Mouse (Mus musculus): ENCODE data around the gene Lgr4. TPM values are rescaled to one million over a fixed set of nuclear protein-coding genes. Genes with fewer than 3 reads are reported as not detected.

Gene Lgr4
- polyA plus RNA-seq, 1 experiment from 2014 or later, result 8.3 TPM

DNA sequence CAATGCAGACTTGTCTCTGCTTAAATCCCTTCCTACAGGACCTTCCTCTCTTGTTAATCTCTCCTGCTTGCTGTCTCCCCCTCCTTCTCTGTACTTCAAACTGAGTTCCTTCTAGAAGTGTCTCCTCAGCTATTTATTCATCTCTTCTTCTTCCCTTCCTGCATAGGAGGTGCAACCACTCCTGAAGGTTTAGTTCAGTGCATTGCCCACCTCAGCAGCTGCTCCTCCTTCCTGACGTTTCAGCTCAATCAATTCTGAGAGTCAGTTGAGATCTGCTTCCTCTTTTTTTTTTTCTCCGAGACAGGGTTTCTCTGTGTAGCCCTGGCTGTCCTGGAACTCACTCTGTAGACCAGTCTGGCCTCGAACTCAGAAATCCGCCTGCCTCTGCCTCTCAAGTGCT lies 36.4 kb downstream of the Lgr4 start:
- no peak overlapping the region for H3K9ac ChIP-seq (replicated peaks)
- no peaks in the 10 kb centered on the region for H3K36me3 ChIP-seq
- ATAC-seq (ENCODE audit: low FRiP score), result peak; percentile 11; the same call in 1 of the 2 replicates
- no peaks in the 10 kb centered on the region for H3K9me3 ChIP-seq (replicated peaks)
- no peak overlapping the region for H3K4me2 ChIP-seq
- H3K27me3 ChIP-seq (replicated peaks), result no peaks in the 10 kb centered on the region
- 70% methylated on average over 4 of the region's 4 CpGs for WGBS
- no peak overlapping the region for H3K27ac ChIP-seq (replicated peaks)
- H3K4me1 ChIP-seq, result peaks cover 26% of the 10 kb centered on the region
- H3K4me3 ChIP-seq (replicated peaks), result no peak overlapping the region

DNA sequence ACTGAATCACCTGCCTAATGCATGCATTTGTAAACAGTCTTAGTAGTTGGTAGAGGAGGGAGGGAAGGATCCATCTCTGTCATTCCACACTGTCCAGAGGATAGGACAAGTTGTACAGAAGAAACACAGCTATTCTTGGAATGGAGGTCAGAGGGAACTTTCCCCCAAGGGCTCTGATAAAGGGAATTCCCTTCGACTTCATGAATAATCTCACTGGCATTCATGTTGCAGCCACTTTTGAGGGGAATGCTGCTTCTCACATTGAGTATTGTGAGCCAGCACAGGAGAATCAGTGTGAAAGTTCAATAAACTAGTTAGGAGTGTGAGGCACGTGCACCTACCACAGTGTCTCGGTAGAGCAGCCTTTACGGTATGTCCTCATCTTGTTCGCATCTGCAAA lies 37.6 kb downstream of the Lgr4 start:
- H3K9ac ChIP-seq (replicated peaks), result no peak overlapping the region
- no peak overlapping the region for H3K27ac ChIP-seq (replicated peaks)
- no peak overlapping the region for H3K4me3 ChIP-seq (replicated peaks)
- ATAC-seq (ENCODE audit: low FRiP score), result no peak
- 53% methylated on average over 5 of the region's 5 CpGs for WGBS
- H3K4me1 ChIP-seq, result peaks cover 35% of the 10 kb centered on the region
- no peaks in the 10 kb centered on the region for H3K9me3 ChIP-seq (replicated peaks)
- H3K4me2 ChIP-seq, result no peak overlapping the region
- H3K36me3 ChIP-seq, result no peaks in the 10 kb centered on the region
- no peaks in the 10 kb centered on the region for H3K27me3 ChIP-seq (replicated peaks)

DNA sequence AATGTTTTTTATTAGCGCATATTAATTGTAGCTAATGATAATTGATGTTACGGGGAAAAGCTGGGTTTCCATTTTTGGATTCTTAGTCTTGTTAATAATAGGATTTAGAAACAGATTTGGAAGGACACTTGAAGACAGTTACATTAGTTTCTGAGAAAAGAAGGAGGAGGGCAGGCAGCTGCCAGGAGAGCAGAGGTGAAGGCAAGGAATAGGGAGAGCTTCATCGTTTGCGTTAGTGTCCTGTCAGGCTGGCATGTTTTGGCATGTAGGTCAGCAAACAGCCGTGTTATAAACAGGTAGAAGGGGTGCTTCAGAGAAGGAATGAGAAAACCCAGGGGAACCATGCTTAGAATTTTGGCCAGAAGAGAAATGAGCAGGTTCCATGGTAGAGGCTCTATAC lies 38.5 kb downstream of the Lgr4 start:
- ATAC-seq (ENCODE audit: low FRiP score), result no peak
- no peaks in the 10 kb centered on the region for H3K36me3 ChIP-seq
- no peak overlapping the region for H3K27ac ChIP-seq (replicated peaks)
- H3K27me3 ChIP-seq (replicated peaks), result no peaks in the 10 kb centered on the region
- 83% methylated on average over 5 of the region's 5 CpGs for WGBS
- no peak overlapping the region for H3K9ac ChIP-seq (replicated peaks)
- no peaks in the 10 kb centered on the region for H3K9me3 ChIP-seq (replicated peaks)
- H3K4me3 ChIP-seq (replicated peaks), result no peak overlapping the region
- H3K4me2 ChIP-seq, result no peak overlapping the region
- H3K4me1 ChIP-seq, result peaks cover 38% of the 10 kb centered on the region

DNA sequence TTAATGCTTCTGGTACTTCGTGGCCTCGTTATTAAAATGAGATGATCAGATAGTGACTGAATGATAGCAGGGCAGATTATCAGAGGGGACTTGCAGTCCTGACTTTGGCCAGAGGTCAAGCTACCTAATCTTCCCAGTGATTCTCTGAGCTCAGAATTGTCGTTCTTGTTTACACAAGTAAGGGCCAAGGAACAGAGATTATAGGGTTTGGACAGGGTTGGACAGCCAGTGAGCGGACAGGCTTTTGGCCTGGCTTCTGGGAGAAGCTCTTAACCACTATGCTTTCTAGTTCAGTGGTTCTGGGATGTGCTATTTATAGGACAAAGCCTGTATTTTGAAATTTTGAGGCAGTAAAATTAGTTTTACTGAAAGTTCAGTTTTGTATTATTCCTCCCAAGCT lies 39.3 kb downstream of the Lgr4 start:
- Histone ChIP-seq H3K4me3 (replicated peaks) (no peak overlapping the region), H3K4me2 (no peak overlapping the region), H3K9me3 (replicated peaks) (no peaks in the 10 kb centered on the region), H3K9ac (replicated peaks) (no peak overlapping the region), H3K27me3 (replicated peaks) (no peaks in the 10 kb centered on the region), H3K27ac (replicated peaks) (no peak overlapping the region), H3K4me1 (peaks cover 40% of the 10 kb centered on the region), H3K36me3 (no peaks in the 10 kb centered on the region)
- 86% methylated on average over 4 of the region's 4 CpGs for WGBS
- no peak for ATAC-seq (ENCODE audit: low FRiP score)

DNA sequence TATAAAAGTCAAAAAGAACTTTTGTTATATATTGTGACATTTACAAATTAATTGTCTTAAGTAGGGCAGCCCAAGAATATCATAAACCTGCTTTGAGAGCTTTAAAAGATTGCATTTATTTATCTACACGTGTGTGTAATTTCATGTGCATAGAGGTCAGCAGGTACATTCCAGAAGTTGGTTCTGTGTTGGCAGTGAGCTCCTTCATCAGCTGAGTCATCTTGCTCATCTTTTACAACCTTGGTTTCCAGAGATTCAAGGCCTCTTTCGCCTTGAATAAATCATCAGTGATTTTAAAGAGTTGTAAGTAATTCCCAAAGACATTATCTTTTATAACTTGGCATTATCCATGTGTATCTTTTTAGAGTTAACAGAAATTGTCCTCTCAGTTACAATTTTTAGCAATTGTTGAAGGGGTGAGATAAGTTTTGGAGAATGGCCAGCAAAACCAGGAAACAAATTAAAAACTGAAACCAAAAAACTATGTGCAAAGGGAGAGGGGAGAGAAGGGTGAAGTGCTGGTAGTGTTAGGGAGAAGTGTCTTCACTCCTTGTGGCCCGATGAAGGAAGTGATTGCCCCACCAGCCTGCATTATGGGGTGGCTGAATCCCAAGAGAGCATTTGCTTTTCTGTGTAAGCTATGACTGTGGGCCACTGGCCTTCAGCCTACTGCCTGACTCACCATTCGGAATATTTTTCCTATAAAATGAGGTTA lies 41.4 kb downstream of the Lgr4 start:
- H3K4me3 ChIP-seq (replicated peaks), result no peak overlapping the region
- 54% methylated on average over 4 of the region's 4 CpGs for WGBS
- no peak overlapping the region for H3K9ac ChIP-seq (replicated peaks)
- ATAC-seq (ENCODE audit: low FRiP score), result no peak
- no peak overlapping the region for H3K27ac ChIP-seq (replicated peaks)
- no peak overlapping the region for H3K4me2 ChIP-seq
- no peaks in the 10 kb centered on the region for H3K36me3 ChIP-seq
- H3K27me3 ChIP-seq (replicated peaks), result no peaks in the 10 kb centered on the region
- peaks cover 24% of the 10 kb centered on the region for H3K4me1 ChIP-seq
- H3K9me3 ChIP-seq (replicated peaks), result no peaks in the 10 kb centered on the region

DNA sequence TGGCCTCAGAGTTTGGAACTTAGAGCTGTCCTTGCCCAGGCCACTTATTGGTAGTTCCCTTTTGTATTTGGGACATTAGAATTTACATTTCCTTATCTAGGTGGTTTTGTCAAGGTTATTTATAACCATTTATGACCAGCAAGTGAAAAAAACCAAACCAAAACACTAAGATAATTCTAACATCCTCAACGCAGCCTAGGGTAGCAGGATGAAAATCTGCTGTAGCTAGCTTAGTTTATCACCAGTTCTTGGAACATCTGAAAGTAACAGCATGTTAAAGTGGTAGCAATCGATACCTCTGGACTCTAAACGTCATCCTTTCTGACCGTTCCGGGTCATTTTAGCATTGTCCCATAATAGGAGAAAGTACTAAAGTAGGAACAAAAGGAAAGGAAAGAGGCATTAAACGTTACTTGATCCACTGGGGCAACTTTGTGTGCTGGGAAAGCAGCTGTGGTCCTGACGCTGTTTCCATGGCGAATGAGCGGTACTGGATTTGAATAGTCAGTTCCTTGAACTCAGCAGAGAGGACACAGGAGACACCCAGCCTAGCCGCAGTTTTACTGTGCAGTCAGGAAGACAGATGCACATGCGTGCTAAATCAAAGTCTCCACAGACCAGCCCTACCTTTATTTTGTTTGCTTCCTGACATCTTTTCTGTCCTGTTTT lies 42.1 kb downstream of the Lgr4 start:
- ATAC-seq (ENCODE audit: low FRiP score), result peak; percentile 40; the same call in 1 of the 2 replicates

DNA sequence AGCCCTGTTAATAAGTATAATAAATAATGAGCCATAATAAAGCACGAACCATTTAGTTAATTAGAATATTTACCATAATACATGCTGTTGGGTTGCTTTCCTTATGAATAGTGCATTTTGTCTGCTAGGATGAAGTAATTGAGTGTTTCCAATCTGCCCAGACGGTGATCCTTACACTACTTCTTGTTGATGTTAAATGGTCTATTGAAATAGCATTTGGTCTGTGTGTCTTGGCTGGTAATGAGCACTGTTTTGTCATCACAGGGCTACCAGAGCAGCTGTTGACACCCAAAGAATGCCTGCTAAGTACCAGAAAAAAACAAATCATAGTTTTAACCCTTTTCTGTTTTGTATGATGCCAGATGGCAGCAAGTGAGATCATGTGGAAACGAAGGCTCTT lies 42.8 kb downstream of the Lgr4 start:
- no peaks in the 10 kb centered on the region for H3K36me3 ChIP-seq
- no peak overlapping the region for H3K27ac ChIP-seq (replicated peaks)
- no peak overlapping the region for H3K4me3 ChIP-seq (replicated peaks)
- H3K9me3 ChIP-seq (replicated peaks), result no peaks in the 10 kb centered on the region
- H3K27me3 ChIP-seq (replicated peaks), result no peaks in the 10 kb centered on the region
- peak; percentile 60; the same call in 1 of the 2 replicates for ATAC-seq (ENCODE audit: low FRiP score)
- H3K9ac ChIP-seq (replicated peaks), result no peak overlapping the region
- peaks cover 17% of the 10 kb centered on the region for H3K4me1 ChIP-seq
- 17% methylated on average over 3 of the region's 3 CpGs for WGBS
- H3K4me2 ChIP-seq, result no peak overlapping the region

More for the DNA sequence above, 42.1 kb downstream of the Lgr4 start:
- Histone ChIP-seq H3K4me2 (peak overlapping the region; percentile 27), H3K4me1 (peaks cover 22% of the 10 kb centered on the region), H3K27me3 (replicated peaks) (no peaks in the 10 kb centered on the region), H3K9ac (replicated peaks) (no peak overlapping the region), H3K27ac (replicated peaks) (no peak overlapping the region), H3K36me3 (no peaks in the 10 kb centered on the region), H3K4me3 (replicated peaks) (no peak overlapping the region), H3K9me3 (replicated peaks) (no peaks in the 10 kb centered on the region)
- 13% methylated on average over 11 of the region's 11 CpGs for WGBS

DNA sequence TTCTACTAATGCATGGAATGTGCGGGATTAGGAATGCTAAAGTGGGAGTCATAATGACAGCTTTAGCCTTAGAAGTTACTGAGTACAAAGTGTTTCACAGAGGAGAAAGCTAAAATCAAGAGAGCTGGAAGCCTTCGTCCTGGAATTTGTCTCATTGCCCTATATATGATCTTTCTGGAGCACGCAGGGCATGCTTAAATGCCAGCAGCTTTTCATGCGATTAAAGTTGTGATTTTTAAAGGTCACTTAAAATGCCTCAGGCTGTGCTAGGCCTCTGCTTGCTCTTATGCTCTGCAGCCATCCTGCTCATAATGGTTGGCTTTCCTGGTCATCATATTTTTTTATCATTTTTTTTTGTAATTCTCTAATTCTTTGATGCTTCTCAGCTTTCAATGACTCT lies 43.7 kb downstream of the Lgr4 start:
- no peaks in the 10 kb centered on the region for H3K9me3 ChIP-seq (replicated peaks)
- peaks cover 17% of the 10 kb centered on the region for H3K4me1 ChIP-seq
- H3K36me3 ChIP-seq, result no peaks in the 10 kb centered on the region
- no peak for ATAC-seq (ENCODE audit: low FRiP score)
- no peaks in the 10 kb centered on the region for H3K27me3 ChIP-seq (replicated peaks)
- no peak overlapping the region for H3K4me2 ChIP-seq
- 57% methylated on average over 4 of the region's 4 CpGs for WGBS
- H3K27ac ChIP-seq (replicated peaks), result no peak overlapping the region
- no peak overlapping the region for H3K9ac ChIP-seq (replicated peaks)
- H3K4me3 ChIP-seq (replicated peaks), result no peak overlapping the region

DNA sequence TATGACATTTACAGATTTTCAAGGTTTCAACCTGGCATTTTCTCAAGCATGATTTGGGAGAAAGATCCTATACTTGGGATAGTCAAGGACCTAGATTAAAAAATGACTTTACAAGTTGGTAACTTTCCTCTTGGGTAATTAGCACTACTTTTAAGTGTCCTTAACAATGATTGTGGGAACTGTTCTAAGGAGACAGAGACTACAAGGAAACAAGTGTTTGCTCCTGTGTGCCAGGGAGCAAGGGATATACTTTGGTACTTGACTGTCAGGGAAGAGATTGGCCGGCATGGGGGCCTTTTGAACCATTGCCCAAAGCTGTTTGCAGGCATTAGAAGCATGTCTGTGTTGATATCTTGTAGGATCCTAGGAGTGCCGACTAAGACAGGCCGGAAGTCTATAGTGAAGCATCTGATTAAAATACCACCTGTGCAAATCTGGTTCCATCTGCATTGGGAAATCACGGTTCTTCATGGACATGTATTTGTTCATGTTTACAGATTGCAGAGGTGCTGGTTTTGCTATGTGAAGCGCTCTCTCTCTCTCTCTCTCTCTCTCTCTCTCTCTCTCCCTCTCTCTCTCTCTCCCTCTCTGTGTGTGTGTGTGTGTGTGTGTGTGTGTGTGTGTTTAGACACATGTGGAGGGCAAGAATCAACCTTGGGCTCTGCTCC lies 46.3 kb downstream of the Lgr4 start:
- WGBS, result 77% methylated on average over 5 of the region's 5 CpGs
- no peak overlapping the region for H3K27ac ChIP-seq (replicated peaks)

DNA sequence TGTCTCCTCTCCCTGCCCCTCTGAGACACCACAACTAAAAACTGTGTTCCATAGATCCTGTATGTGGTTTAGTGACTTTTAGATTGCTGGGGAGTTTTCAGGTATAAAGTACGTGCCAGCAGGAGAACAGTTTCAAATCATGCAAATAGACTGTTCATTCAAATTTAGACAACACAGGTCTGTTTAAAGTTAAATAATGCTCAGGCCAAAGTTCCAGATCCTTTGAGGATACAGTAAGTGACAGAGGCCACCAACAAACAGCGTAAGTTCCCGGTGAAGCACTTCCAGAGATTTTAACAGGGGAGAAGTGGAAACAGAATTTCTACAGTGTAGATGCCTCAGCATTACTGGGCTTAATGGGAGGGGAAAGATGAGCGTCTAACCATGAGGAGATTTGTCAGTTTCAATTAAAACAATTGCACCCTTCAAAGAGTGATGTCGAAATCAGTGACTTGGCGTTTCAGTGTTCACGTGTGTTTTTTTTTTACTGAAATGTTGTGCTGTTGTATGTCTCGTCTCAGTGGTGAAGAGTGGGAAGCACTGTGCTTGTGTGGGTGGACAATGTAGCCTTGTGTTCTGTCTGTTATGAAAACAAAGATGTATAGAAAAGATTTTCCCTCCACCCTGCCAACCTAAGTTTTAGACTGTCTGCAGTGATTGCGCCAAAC lies 48.4 kb downstream of the Lgr4 start:
- WGBS, result 81% methylated on average over 9 of the region's 9 CpGs

More for the DNA sequence above, 46.3 kb downstream of the Lgr4 start:
- Histone ChIP-seq H3K9me3 (replicated peaks) (no peaks in the 10 kb centered on the region), H3K36me3 (no peaks in the 10 kb centered on the region), H3K4me2 (no peak overlapping the region), H3K4me3 (replicated peaks) (no peak overlapping the region), H3K4me1 (peaks cover 17% of the 10 kb centered on the region), H3K9ac (replicated peaks) (no peak overlapping the region), H3K27me3 (replicated peaks) (no peaks in the 10 kb centered on the region)
- no peak for ATAC-seq (ENCODE audit: low FRiP score)

DNA sequence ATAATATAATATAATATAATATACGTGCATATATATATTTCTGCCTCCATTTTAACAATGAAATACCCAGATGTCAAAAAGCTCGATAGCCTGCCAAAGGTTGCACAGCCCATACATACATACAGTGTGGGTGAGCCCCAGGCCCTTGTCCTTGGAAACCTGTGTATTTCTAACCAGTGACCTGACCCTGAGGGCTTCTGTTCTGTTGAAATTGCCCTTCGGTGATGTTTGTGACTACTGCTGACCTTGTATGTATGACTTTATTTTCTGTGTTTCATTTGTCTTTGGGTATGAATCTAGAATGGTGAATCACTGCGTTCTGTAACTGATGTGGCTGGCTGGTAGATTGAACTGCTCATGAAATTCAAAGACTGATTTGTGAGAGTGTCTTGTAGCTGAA lies 49.4 kb downstream of the Lgr4 start:
- Histone ChIP-seq H3K9me3 (replicated peaks) (no peaks in the 10 kb centered on the region), H3K4me3 (replicated peaks) (no peak overlapping the region), H3K27ac (replicated peaks) (no peak overlapping the region), H3K36me3 (no peaks in the 10 kb centered on the region), H3K4me2 (no peak overlapping the region), H3K9ac (replicated peaks) (no peak overlapping the region), H3K27me3 (replicated peaks) (no peaks in the 10 kb centered on the region), H3K4me1 (no peaks in the 10 kb centered on the region)
- no peak for ATAC-seq (ENCODE audit: low FRiP score)
- 95% methylated on average over 4 of the region's 4 CpGs for WGBS

More for the DNA sequence above, 48.4 kb downstream of the Lgr4 start:
- Histone ChIP-seq H3K9ac (replicated peaks) (no peak overlapping the region), H3K27me3 (replicated peaks) (no peaks in the 10 kb centered on the region), H3K36me3 (no peaks in the 10 kb centered on the region), H3K4me1 (peaks cover 4% of the 10 kb centered on the region; the same call in 1 of the 2 replicates), H3K4me3 (replicated peaks) (no peak overlapping the region), H3K27ac (replicated peaks) (no peak overlapping the region), H3K4me2 (no peak overlapping the region), H3K9me3 (replicated peaks) (no peaks in the 10 kb centered on the region)
- ATAC-seq (ENCODE audit: low FRiP score), result no peak

Data from neural tube, embryonic 15.5 days (tissue).